Comparison of ENCODE assay signal across 9 mouse cellular contexts in the genomic region with DNA sequence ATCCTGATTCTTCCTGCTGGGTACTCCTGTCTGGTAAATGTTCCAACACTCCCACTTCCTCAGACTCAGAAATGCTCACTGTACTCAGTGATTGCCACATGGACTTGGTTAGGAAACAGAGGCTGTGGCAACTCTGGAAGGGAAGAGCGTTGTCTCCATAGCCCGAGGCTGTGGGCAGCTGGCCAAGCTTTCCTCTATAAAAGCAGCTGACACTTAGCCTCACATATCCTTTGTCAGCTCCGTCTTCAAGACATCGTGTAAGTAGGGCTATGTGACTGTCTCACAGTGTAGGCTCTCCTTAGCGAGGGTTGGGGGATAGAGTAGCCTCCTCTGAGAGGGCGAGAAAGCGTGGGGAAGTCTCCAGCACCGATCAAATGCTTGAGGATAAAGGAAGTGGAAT. TPM values are rescaled to one million over a fixed set of nuclear protein-coding genes. Genes with fewer than 3 reads are reported as not detected.
DNase-seq lines count a peak whose midpoint lies in the region; ATAC-seq and TF ChIP-seq lines count a peak whose summit lies in the region.
"Had no signal": no experiment of that assay in that cellular context is flagged by ENCODE, and none has a peak within 500 bp of the region (broad histone marks: within the 10 kb centered on the region; RNA-seq: fewer than 3 reads in every experiment).

S100a8 (plus strand) TSS at position 133 of the 400 bp plus-strand sequence.

- H3K4me1 ChIP-seq in thymus, adult 2 months (replicated peaks; ENCODE audit: control insufficient read depth, insufficient read depth, low read length): no peaks in the 10 kb centered on the region
- no peaks in the 10 kb centered on the region for H3K4me1 ChIP-seq in liver, embryonic 13.5 days (replicated peaks)
- H3K4me1 ChIP-seq in stomach, embryonic 16.5 days (ENCODE audit: control insufficient read depth, insufficient read depth, low read length): no peaks in the 10 kb centered on the region

- H3K4me2 ChIP-seq in liver, embryonic 13.5 days: no peak within 1 kb of the TSS
- H3K4me2 ChIP-seq in stomach, embryonic 16.5 days (ENCODE audit: low read depth, low read length): no peak within 1 kb of the TSS
- H3K4me2 ChIP-seq: embryonic facial prominence, embryonic 13.5 days had no signal

- intact Hi-C loops in gastrocnemius, adult 2 months (cut with DNase I): no loop called here

- DNase-seq in gastrocnemius, adult 2 months: peak; percentile 45
- no peak for DNase-seq in gastrocnemius, postnatal 25 days
- DNase-seq in thymus, adult 2 months: no peak
- DNase-seq in thymus, postnatal 4 days: no peak
- no peak for DNase-seq in liver, embryonic 13.5 days
- no peak for DNase-seq in urinary bladder, adult 2 months (ENCODE audit: low spot score)
- DNase-seq in thymus, postnatal 25 days: no peak

- ATAC-seq in liver, embryonic 13.5 days (ENCODE audit: low read depth): no peak
- ATAC-seq in stomach, embryonic 16.5 days (ENCODE audit: insufficient read depth, low FRiP score): no peak

- no peak within 1 kb of the TSS for H3K27ac ChIP-seq in gastrocnemius, adult 2 months
- H3K27ac ChIP-seq in thymus, adult 2 months (ENCODE audit: control insufficient read depth, insufficient read depth, low read length): no peak within 1 kb of the TSS
- no peak within 1 kb of the TSS for H3K27ac ChIP-seq in liver, embryonic 13.5 days
- H3K27ac ChIP-seq in stomach, embryonic 16.5 days (ENCODE audit: low read length): no peak within 1 kb of the TSS
- H3K27ac ChIP-seq: embryonic facial prominence, embryonic 13.5 days had no signal

- H3K27me3 ChIP-seq in thymus, adult 2 months (ENCODE audit: control insufficient read depth, insufficient read depth, low read length): no peaks in the 10 kb centered on the region
- no peaks in the 10 kb centered on the region for H3K27me3 ChIP-seq in liver, embryonic 13.5 days
- H3K27me3 ChIP-seq in stomach, embryonic 16.5 days (ENCODE audit: control insufficient read depth, insufficient read depth, low read length): no peaks in the 10 kb centered on the region
- H3K27me3 ChIP-seq: embryonic facial prominence, embryonic 13.5 days had no signal

- no peak within 1 kb of the TSS for H3K4me3 ChIP-seq in gastrocnemius, adult 2 months
- no peak within 1 kb of the TSS for H3K4me3 ChIP-seq in thymus, adult 2 months (ENCODE audit: control insufficient read depth, insufficient read depth, low read length)
- H3K4me3 ChIP-seq in liver, embryonic 13.5 days (replicated peaks): no peak within 1 kb of the TSS
- H3K4me3 ChIP-seq in stomach, embryonic 16.5 days (replicated peaks; ENCODE audit: low read length): no peak within 1 kb of the TSS
- H3K4me3 ChIP-seq: embryonic facial prominence, embryonic 13.5 days had no signal

- WGBS in thymus, adult 2 months: 70% methylated on average over 8 of the region's 8 CpGs
- 42% methylated on average over 8 of the region's 8 CpGs for WGBS in liver, embryonic 13.5 days (ENCODE audit: insufficient replicate concordance)
- 60% methylated on average over 8 of the region's 8 CpGs for WGBS in stomach, embryonic 16.5 days

- TF ChIP-seq CTCF in gastrocnemius, adult 2 months (IDR thresholded peaks at IDR 0.05): no peak
- no peak for TF ChIP-seq CTCF in thymus, adult 2 months (IDR thresholded peaks at IDR 0.05; ENCODE audit: borderline replicate concordance, control insufficient read depth, extremely low read depth, insufficient read depth, low read length, poor library complexity)

- no peak within 1 kb of the TSS for H3K9ac ChIP-seq in liver, embryonic 13.5 days
- no peak within 1 kb of the TSS for H3K9ac ChIP-seq in stomach, embryonic 16.5 days (ENCODE audit: low read length)
- H3K9ac ChIP-seq: embryonic facial prominence, embryonic 13.5 days had no signal

- no peaks in the 10 kb centered on the region for H3K9me3 ChIP-seq in liver, embryonic 13.5 days (replicated peaks)
- H3K9me3 ChIP-seq in stomach, embryonic 16.5 days (replicated peaks; ENCODE audit: control insufficient read depth, low read length): no peaks in the 10 kb centered on the region
- H3K9me3 ChIP-seq: embryonic facial prominence, embryonic 13.5 days had no signal

- no peak for TF ChIP-seq POLR2A in thymus, adult 2 months (IDR thresholded peaks at IDR 0.05; ENCODE audit: control insufficient read depth, extremely low read depth, insufficient read depth, low read length, poor library complexity)

- H3K36me3 ChIP-seq in thymus, adult 2 months (ENCODE audit: control insufficient read depth, insufficient read depth, low read length): no peaks in the 10 kb centered on the region
- no peaks in the 10 kb centered on the region for H3K36me3 ChIP-seq in liver, embryonic 13.5 days
- H3K36me3 ChIP-seq in stomach, embryonic 16.5 days (ENCODE audit: control insufficient read depth, insufficient read depth, low read length): no peaks in the 10 kb centered on the region
- H3K36me3 ChIP-seq: embryonic facial prominence, embryonic 13.5 days had no signal

RNA-seq across cellular contexts. Expression of gene S100a8, which starts in this region (rescaled TPM):
- total RNA-seq in gastrocnemius, adult 2 months (2021): not detected
- total RNA-seq in gastrocnemius, postnatal 25 days (2021): not detected
- polyA plus RNA-seq in thymus, adult 2 months (2012; rRNA removed): 13.3 and 13.8 TPM in 2 replicates
- polyA plus RNA-seq in liver, embryonic 13.5 days (2015; fragmentation: Nextera tagmentation; extraction: Ambion mirVana): 354 and 390 TPM in 2 replicates
- polyA plus RNA-seq in stomach, embryonic 16.5 days (2015; fragmentation: Nextera tagmentation; extraction: Ambion mirVana): 235 and 367 TPM in 2 replicates
- polyA plus RNA-seq in urinary bladder, adult 2 months (2012; rRNA removed): 0.45 and 1.0 TPM in 2 replicates

Comparison
In these comparisons a context has a peak if more than half of its experiments do, and no peak if none do; other contexts are left out.
1. RNA of gene S100a8 (polyA plus RNA-seq): 354 to 390 TPM in liver, embryonic 13.5 days and 235 to 367 TPM in stomach, embryonic 16.5 days; 13.3 to 13.8 TPM in thymus, adult 2 months and 0.45 to 1.0 TPM in urinary bladder, adult 2 months; every median in the first group is over 10 times any median in the second.
2. Peak in DNase-seq in gastrocnemius, adult 2 months; RNA of the gene not detected or under 1 TPM.